Mouse (Mus musculus): ENCODE data around the gene Ptprn2.

DNA sequence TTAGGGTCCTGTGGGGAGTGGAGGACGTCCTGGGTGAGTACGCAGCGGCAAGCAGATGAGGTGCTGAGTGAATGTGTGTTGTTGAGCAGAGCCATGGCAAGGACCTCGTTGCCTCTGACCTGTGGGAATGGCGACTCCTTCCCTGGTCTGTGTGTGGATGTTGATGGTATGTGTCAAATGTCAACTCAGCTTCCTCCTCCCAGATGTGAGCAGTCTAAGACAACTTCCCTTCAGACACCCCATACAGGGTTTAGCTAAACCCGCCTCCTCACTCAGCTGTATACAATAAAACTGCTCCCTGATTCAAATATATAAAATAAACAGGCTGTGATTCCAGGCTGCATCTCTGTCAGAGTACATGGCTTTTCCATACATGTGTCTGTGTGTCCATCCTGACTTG is 491.5 kb downstream of the Ptprn2 start:
- TF ChIP-seq CTCF (IDR thresholded peaks at IDR 0.05; ENCODE audit: low read depth) (no peak), EP300 (IDR thresholded peaks at IDR 0.05; ENCODE audit: low read depth) (no peak)

All from liver, postnatal 0 days (tissue).